ENCODE assay signal across 8 mouse cellular contexts in the genomic region with DNA sequence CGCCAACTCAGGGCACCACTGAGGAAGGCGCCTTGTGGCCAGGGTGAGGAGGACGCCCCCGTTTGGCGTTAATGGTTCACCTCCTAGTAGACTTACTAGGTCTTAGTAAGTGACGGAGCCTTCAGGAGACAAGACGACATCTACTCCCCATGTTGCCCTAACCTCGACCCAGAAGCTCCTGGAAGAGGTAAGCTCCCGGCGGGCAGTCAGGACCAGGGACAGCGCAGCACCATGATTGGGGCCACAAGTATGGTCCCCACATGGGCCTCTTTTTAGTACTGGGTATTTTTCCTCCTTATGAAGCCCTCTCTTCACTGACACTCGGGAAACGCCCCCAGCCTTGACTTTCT. TPM values are rescaled to one million over a fixed set of nuclear protein-coding genes. Genes with fewer than 3 reads are reported as not detected.
DNase-seq lines count a peak whose midpoint lies in the region; ATAC-seq and TF ChIP-seq lines count a peak whose summit lies in the region.

No protein-coding gene starts in this region.

- TF ChIP-seq EP300 in lung, postnatal 0 days (IDR thresholded peaks at IDR 0.05), result no peak

- 5% methylated on average over 13 of the region's 13 CpGs for WGBS in hindbrain, embryonic 15.5 days
- WGBS in lung, postnatal 0 days, result 5% methylated on average over 13 of the region's 13 CpGs

- H3K9ac ChIP-seq in hindbrain, embryonic 15.5 days, result peak overlapping the region; percentile 82
- H3K9ac ChIP-seq in lung, postnatal 0 days (replicated peaks; ENCODE audit: low read depth), result no peak overlapping the region

- no peaks in the 10 kb centered on the region for H3K9me3 ChIP-seq in hindbrain, embryonic 15.5 days
- no peaks in the 10 kb centered on the region for H3K9me3 ChIP-seq in lung, postnatal 0 days (ENCODE audit: low read length)

- ATAC-seq in hindbrain, embryonic 15.5 days (ENCODE audit: low FRiP score, low read depth), result no peak
- peak; percentile 20; the same call in 1 of the 2 replicates for ATAC-seq in lung, postnatal 0 days

- DNase-seq in layer of hippocampus, adult 2 months (ENCODE audit: low spot score in 2 of 2), result no peak
- no peak for DNase-seq in layer of hippocampus, postnatal 10 days (ENCODE audit: low spot score in 2 of 2)
- peak; percentile 71 for DNase-seq in embryo, embryonic 11 days
- DNase-seq in lung, postnatal 0 days (ENCODE audit: low spot score), result peak; percentile 44
- peak; percentile 67 for DNase-seq in testis, postnatal 10 days (ENCODE audit: low spot score)
- DNase-seq in cerebellum, adult 9-11 months, result no peak
- DNase-seq in layer of hippocampus, postnatal 25 days (ENCODE audit: extremely low spot score in 1 of 2, low spot score in 1 of 2), result no peak

- no peak overlapping the region; the same call in 1 of the 2 replicates for H3K27ac ChIP-seq in layer of hippocampus, adult 2 months
- peak overlapping the region; percentile 91 for H3K27ac ChIP-seq in hindbrain, embryonic 15.5 days (replicated peaks)
- no peak overlapping the region for H3K27ac ChIP-seq in lung, postnatal 0 days (ENCODE audit: low read length)

- H3K4me3 ChIP-seq in layer of hippocampus, adult 2 months, result peak overlapping the region; percentile 81
- H3K4me3 ChIP-seq in hindbrain, embryonic 15.5 days, result peak overlapping the region; percentile 82
- H3K4me3 ChIP-seq in lung, postnatal 0 days (ENCODE audit: low read depth, low read length), result peak overlapping the region; percentile 67

- peak overlapping the region; percentile 85 for H3K4me2 ChIP-seq in hindbrain, embryonic 15.5 days
- peak overlapping the region; percentile 91 for H3K4me2 ChIP-seq in lung, postnatal 0 days (replicated peaks; ENCODE audit: low read depth, low read length)

- TF ChIP-seq CTCF in layer of hippocampus, adult 2 months (conservative IDR thresholded peaks at IDR 0.05), result no peak; the same call in 1 of the 2 replicates
- peak; percentile 15 for TF ChIP-seq CTCF in lung, postnatal 0 days (IDR thresholded peaks at IDR 0.05)

- peaks cover 49% of the 10 kb centered on the region for H3K4me1 ChIP-seq in hindbrain, embryonic 15.5 days (replicated peaks)
- H3K4me1 ChIP-seq in lung, postnatal 0 days (ENCODE audit: insufficient read depth, low read depth, low read length), result peaks cover 13% of the 10 kb centered on the region

- peaks cover 12% of the 10 kb centered on the region for H3K36me3 ChIP-seq in hindbrain, embryonic 15.5 days
- peaks cover 7% of the 10 kb centered on the region; the same call in 1 of the 2 replicates for H3K36me3 ChIP-seq in lung, postnatal 0 days (ENCODE audit: insufficient read depth, low read length)

- no peaks in the 10 kb centered on the region for H3K27me3 ChIP-seq in hindbrain, embryonic 15.5 days
- peaks cover 14% of the 10 kb centered on the region for H3K27me3 ChIP-seq in lung, postnatal 0 days (replicated peaks; ENCODE audit: insufficient read depth, low read length)

RNA-seq across cellular contexts. Expression of a gene that starts 0.6 kb away (rescaled TPM):
- 10 to 100 TPM; 21.6 to 25.8 TPM for total RNA-seq in layer of hippocampus, adult 2 months (2021)
- 10 to 100 TPM; 18.4 to 25.3 TPM for total RNA-seq in layer of hippocampus, postnatal 10 days (2021)
- polyA plus RNA-seq in hindbrain, embryonic 15.5 days (2015; fragmentation: Nextera tagmentation; extraction: Ambion mirVana), result 27.3 and 28.3 TPM in 2 replicates
- 7.4 and 8.5 TPM in 2 replicates for polyA plus RNA-seq in lung, postnatal 0 days (2015; fragmentation: Nextera tagmentation; extraction: Ambion mirVana)
- total RNA-seq in layer of hippocampus, postnatal 25 days (2021), result 10 to 100 TPM; 20.3 to 24.8 TPM

RNA-seq across cellular contexts. Expression of a gene that starts 9.5 kb away (rescaled TPM):
- total RNA-seq in layer of hippocampus, adult 2 months (2021), result 1 to 10 TPM; 4.4 to 5.6 TPM
- total RNA-seq in layer of hippocampus, postnatal 10 days (2021), result 1 to 10 TPM; 4.0 to 5.5 TPM
- polyA plus RNA-seq in hindbrain, embryonic 15.5 days (2015; fragmentation: Nextera tagmentation; extraction: Ambion mirVana), result 4.2 and 4.6 TPM in 2 replicates
- 13.0 and 14.4 TPM in 2 replicates for polyA plus RNA-seq in lung, postnatal 0 days (2015; fragmentation: Nextera tagmentation; extraction: Ambion mirVana)
- total RNA-seq in layer of hippocampus, postnatal 25 days (2021), result 1 to 10 TPM; 2.7 to 5.1 TPM

RNA-seq across cellular contexts. Expression of a gene that starts 21.5 kb away (rescaled TPM):
- 10 to 100 TPM; 16.3 to 17.9 TPM for total RNA-seq in layer of hippocampus, adult 2 months (2021)
- total RNA-seq in layer of hippocampus, postnatal 10 days (2021), result 10 to 100 TPM; 17.2 to 19.4 TPM
- polyA plus RNA-seq in hindbrain, embryonic 15.5 days (2015; fragmentation: Nextera tagmentation; extraction: Ambion mirVana), result 25.3 and 27.6 TPM in 2 replicates
- polyA plus RNA-seq in lung, postnatal 0 days (2015; fragmentation: Nextera tagmentation; extraction: Ambion mirVana), result 14.8 and 15.1 TPM in 2 replicates
- total RNA-seq in layer of hippocampus, postnatal 25 days (2021), result 10 to 100 TPM; 12.5 to 16.5 TPM

RNA-seq across cellular contexts. Expression of a gene that starts 27.1 kb away (rescaled TPM):
- 10 to 100 TPM; 31.0 to 31.5 TPM for total RNA-seq in layer of hippocampus, adult 2 months (2021)
- 10 to 100 TPM; 26.5 to 30.0 TPM for total RNA-seq in layer of hippocampus, postnatal 10 days (2021)
- 16.6 and 16.9 TPM in 2 replicates for polyA plus RNA-seq in hindbrain, embryonic 15.5 days (2015; fragmentation: Nextera tagmentation; extraction: Ambion mirVana)
- 5.6 and 6.2 TPM in 2 replicates for polyA plus RNA-seq in lung, postnatal 0 days (2015; fragmentation: Nextera tagmentation; extraction: Ambion mirVana)
- 10 to 100 TPM; 29.0 to 29.9 TPM for total RNA-seq in layer of hippocampus, postnatal 25 days (2021)

RNA-seq across cellular contexts. Expression of a gene that starts 30.6 kb away (rescaled TPM):
- 10 to 100 TPM; 49.7 to 59.1 TPM for total RNA-seq in layer of hippocampus, adult 2 months (2021)
- 10 to 100 TPM; 65.4 to 78.2 TPM for total RNA-seq in layer of hippocampus, postnatal 10 days (2021)
- 90.7 and 105 TPM in 2 replicates for polyA plus RNA-seq in hindbrain, embryonic 15.5 days (2015; fragmentation: Nextera tagmentation; extraction: Ambion mirVana)
- polyA plus RNA-seq in lung, postnatal 0 days (2015; fragmentation: Nextera tagmentation; extraction: Ambion mirVana), result 73.1 and 104 TPM in 2 replicates
- total RNA-seq in layer of hippocampus, postnatal 25 days (2021), result 10 to 100 TPM; 50.0 to 56.5 TPM

Comparison
In these comparisons a context has a peak if more than half of its experiments do, and no peak if none do; other contexts are left out.
1. DNase-seq: peak in embryo, embryonic 11 days (single experiment), lung, postnatal 0 days (single experiment) and testis, postnatal 10 days (single experiment); none in layer of hippocampus, adult 2 months (0 of 2), layer of hippocampus, postnatal 10 days (0 of 2), cerebellum, adult 9-11 months (single experiment) and layer of hippocampus, postnatal 25 days (0 of 2).
2. Peak in every context shown above with its lines, with median percentiles within 50 percentile points of each other: H3K4me3 ChIP-seq.